Mouse (Mus musculus): ENCODE measurements around the gene Strn. TPM values are rescaled to one million over a fixed set of nuclear protein-coding genes. Genes with fewer than 3 reads are reported as not detected.

Strn gene
- total RNA-seq, 1 experiment from 2014 or later: 24.3 TPM

- peak; percentile 50 to 60; a peak in 2 of 4 replicates for ATAC-seq (replicated peaks in 1 of 2; ENCODE audit: insufficient read depth in 1 of 2, low FRiP score in 2 of 2, low TSS enrichment in 1 of 2, low read depth in 1 of 2, poor library complexity in 2 of 2, severe bottlenecking in 2 of 2)
Observed at GRCm38 (mm10) chr17:78603872-78604271, 133.1 kb downstream of the Strn start.

- no peak for ATAC-seq (replicated peaks in 1 of 2; ENCODE audit: insufficient read depth in 1 of 2, low FRiP score in 2 of 2, low TSS enrichment in 1 of 2, low read depth in 1 of 2, poor library complexity in 2 of 2, severe bottlenecking in 2 of 2)
Observed at GRCm38 (mm10) chr17:78602316-78602715, 134.7 kb downstream of the Strn start.

- no peak for ATAC-seq (replicated peaks in 1 of 2; ENCODE audit: insufficient read depth in 1 of 2, low FRiP score in 2 of 2, low TSS enrichment in 1 of 2, low read depth in 1 of 2, poor library complexity in 2 of 2, severe bottlenecking in 2 of 2)
Observed at GRCm38 (mm10) chr17:78601601-78602000, 135.4 kb downstream of the Strn start.

- ATAC-seq (replicated peaks in 1 of 2; ENCODE audit: insufficient read depth in 1 of 2, low FRiP score in 2 of 2, low TSS enrichment in 1 of 2, low read depth in 1 of 2, poor library complexity in 2 of 2, severe bottlenecking in 2 of 2): no peak
Observed at GRCm38 (mm10) chr17:78601042-78601441, 136.0 kb downstream of the Strn start.

Other genes starting within 250 kb of the Strn start
- 0.20 and 0.81 TPM in 2 replicates for gene Vit, start 229.1 kb downstream of the Strn start, total RNA-seq (2017)
- 22.5 and 28.1 TPM in 2 replicates for gene Heatr5b, start 98.2 kb upstream of the Strn start, total RNA-seq (2017)
- 16.7 and 34.4 TPM in 2 replicates for gene Gpatch11, start 98.4 kb upstream of the Strn start, total RNA-seq (2017)
- 70.4 and 76.2 TPM in 2 replicates for gene Eif2ak2, start 145.4 kb upstream of the Strn start, total RNA-seq (2017)
- 0.13 TPM in 1 of 2 replicates, not detected in the other for gene Sult6b1, start 169.8 kb upstream of the Strn start, total RNA-seq (2017)
- gene Cebpzos, start 179.3 kb upstream of the Strn start, total RNA-seq (2017): 48.8 and 51.5 TPM in 2 replicates
- gene Cebpz, start 199.9 kb upstream of the Strn start, total RNA-seq (2017): 157 and 297 TPM in 2 replicates
- 39.7 and 46.3 TPM in 2 replicates for gene Ndufaf7, start 199.9 kb upstream of the Strn start, total RNA-seq (2017)